Mouse (Mus musculus) neural tube, embryonic 15.5 days (tissue): ENCODE results near the gene Crebl2. TPM values are rescaled to one million over a fixed set of nuclear protein-coding genes. Genes with fewer than 3 reads are reported as not detected.
A peak's percentile ranks its signal among the peaks of the same experiment; 100 is the strongest.

Experiments used
- ATAC-seq: fragments of 200-750 bp; cut with Nextera tagmentation; 2 replicates; pipeline ENCODE4 v1.8.0; 2017; ENCODE audit warnings: mild to moderate bottlenecking, moderate TSS enrichment, moderate library complexity; ENCODE audit not compliant: low FRiP score
- H3K27ac ChIP-seq: fragments of 300-500 bp; sonication (generic); replicated peaks from 2 replicates; pipeline ENCODE4 v1.5.1; 2015; ENCODE audit warnings: mild to moderate bottlenecking, inconsistent platforms
- H3K27me3 ChIP-seq: fragments of 300-500 bp; sonication (generic); replicated peaks from 2 replicates; pipeline ENCODE4 v1.6.1; 2015; ENCODE audit warnings: inconsistent platforms
- H3K36me3 ChIP-seq: fragments of 300-500 bp; sonication (generic); 2 replicates; pipeline ENCODE4 v1.6.1; 2015; ENCODE audit warnings: inconsistent platforms
- H3K4me1 ChIP-seq: fragments of 300-500 bp; sonication (generic); 2 replicates; pipeline ENCODE4 v1.6.1; 2015; ENCODE audit warnings: inconsistent platforms
- H3K4me2 ChIP-seq: fragments of 300-500 bp; sonication (generic); 2 replicates; pipeline ENCODE4 v1.6.1; 2015; ENCODE audit warnings: inconsistent platforms, mild to moderate bottlenecking, moderate library complexity
- H3K4me3 ChIP-seq: fragments of 300-500 bp; sonication (generic); replicated peaks from 2 replicates; pipeline ENCODE4 v1.5.1; 2015; ENCODE audit warnings: mild to moderate bottlenecking, inconsistent platforms
- H3K9ac ChIP-seq: fragments of 300-500 bp; sonication (generic); replicated peaks from 2 replicates; pipeline ENCODE4 v1.6.1; 2015; ENCODE audit warnings: mild to moderate bottlenecking, inconsistent platforms
- H3K9me3 ChIP-seq: fragments of 300-500 bp; sonication (generic); replicated peaks from 2 replicates; pipeline ENCODE4 v1.6.1; 2016; ENCODE audit warnings: inconsistent platforms
- WGBS: fragments of 180-500 bp; shearing (Covaris S2); methylation state at CpG from one replicate; pipeline ENCODE4 v1.1.7; 2015; ENCODE audit warnings: mixed read lengths; 5-methylcytosine and 5-hydroxymethylcytosine counted together
- polyA plus RNA-seq: library from polyadenylated mRNA; unstranded; fragments of >200 nt; fragmentation: Nextera tagmentation; extraction: Ambion mirVana; gene quantifications from 2 replicates; pipeline ENCODE4 v1.2.1, GENCODE M21; 2015

Gene Crebl2
- polyA plus RNA-seq, 1 experiment from 2014 or later: 4.6 TPM

DNA sequence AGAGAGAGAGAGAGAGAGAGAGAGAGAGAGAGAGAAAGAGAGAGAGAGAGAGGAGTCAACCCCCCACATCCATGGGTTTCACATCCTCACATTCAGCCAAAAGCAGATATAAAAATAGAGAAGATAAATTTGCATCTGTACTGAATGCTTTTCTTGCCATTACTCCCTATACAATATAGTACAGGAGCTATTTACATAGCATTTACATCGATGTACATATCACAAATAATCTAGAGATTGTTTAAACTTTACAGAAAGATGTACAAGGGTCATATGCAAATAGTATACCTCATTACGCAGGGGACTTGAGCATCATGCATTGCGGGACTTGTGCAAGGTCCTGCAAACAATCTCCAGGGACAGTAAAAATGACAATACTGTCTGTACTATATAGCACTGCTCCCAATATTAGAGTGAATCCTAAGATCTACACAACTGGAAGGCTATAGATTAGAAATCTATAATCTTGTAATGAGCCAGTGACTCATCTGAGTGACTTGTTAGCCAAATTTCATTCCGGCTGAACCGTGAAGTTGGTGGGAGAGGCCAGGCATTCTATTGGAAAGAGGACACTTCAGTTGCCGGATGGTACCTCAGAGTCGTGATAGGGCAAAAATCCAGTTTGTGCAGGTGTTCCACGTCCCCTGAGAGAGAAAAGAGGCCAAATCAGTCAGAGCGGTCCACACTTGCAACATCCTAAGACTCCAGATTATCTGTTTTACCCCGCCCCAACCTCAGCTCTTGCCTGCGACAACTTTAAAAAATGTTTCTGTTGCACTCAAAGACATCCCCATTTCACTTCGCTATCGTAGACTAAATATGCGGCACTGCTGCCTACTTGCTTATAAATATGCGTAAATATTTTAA is 66.8 kb downstream of the Crebl2 start:
- Histone ChIP-seq H3K27me3 (no peaks in the 10 kb centered on the region), H3K27ac (peak overlapping the region; percentile 100; the same call in 1 of the 2 replicates), H3K4me1 (peaks cover 15% of the 10 kb centered on the region), H3K4me3 (peak overlapping the region; percentile 69), H3K9me3 (no peaks in the 10 kb centered on the region), H3K4me2 (peak overlapping the region; percentile 85), H3K36me3 (no peaks in the 10 kb centered on the region), H3K9ac (0 out of 2 replicates have a peak overlapping the region, but pooled peaks have one; percentile 92)
- 53% methylated on average over 15 of the region's 15 CpGs for WGBS
- ATAC-seq: no peak

DNA sequence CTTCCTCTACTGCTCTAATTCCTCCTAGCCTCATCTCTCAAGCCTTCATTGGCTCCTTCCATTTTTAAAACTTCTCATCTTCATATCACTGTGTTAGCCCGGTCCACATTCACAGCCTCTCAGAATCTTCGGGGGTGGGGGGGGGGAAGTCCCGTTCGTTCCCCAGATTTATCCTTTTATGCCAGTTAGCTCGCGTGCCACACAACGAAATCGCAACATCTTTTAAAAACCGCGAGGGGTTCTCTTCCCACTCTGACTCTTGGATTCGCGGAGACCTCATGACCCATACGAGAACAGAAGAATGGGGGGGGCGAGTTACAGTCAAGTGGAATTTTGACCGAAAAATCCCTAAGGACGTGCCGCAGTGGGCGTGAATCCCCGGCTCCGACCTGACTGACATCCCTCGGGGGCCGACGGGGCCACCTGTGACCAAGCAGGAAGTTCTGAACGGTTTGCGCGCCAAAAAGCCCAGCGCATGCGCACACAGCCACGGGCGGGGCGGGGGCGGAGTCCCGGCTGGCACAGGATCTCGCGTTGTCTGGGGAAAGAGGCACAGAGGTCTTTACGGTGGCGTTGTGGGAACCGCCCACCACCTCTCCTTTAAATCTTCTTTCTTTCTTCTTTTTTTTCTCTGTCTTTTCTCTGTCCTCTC is 67.6 kb downstream of the Crebl2 start:
- H3K36me3 ChIP-seq: no peaks in the 10 kb centered on the region
- H3K27ac ChIP-seq: peak overlapping the region; percentile 100
- H3K27me3 ChIP-seq: no peaks in the 10 kb centered on the region
- H3K4me2 ChIP-seq: peak overlapping the region; percentile 85
- no peaks in the 10 kb centered on the region for H3K9me3 ChIP-seq
- WGBS: under 1% methylated on average over 38 of the region's 38 CpGs
- H3K4me1 ChIP-seq: peaks cover 15% of the 10 kb centered on the region
- peak overlapping the region; percentile 69 for H3K4me3 ChIP-seq
- peak; percentile 96 for ATAC-seq
- H3K9ac ChIP-seq: peak overlapping the region; percentile 92

- WGBS: under 1% methylated on average over 51 of the region's 51 CpGs
- Histone ChIP-seq H3K4me2 (peak within 1 kb of the TSS; percentile 85), H3K27me3 (no peaks in the 10 kb centered on the region), H3K9me3 (no peaks in the 10 kb centered on the region), H3K4me3 (peak within 1 kb of the TSS; percentile 69), H3K9ac (peak within 1 kb of the TSS; percentile 92), H3K36me3 (no peaks in the 10 kb centered on the region), H3K27ac (peak within 1 kb of the TSS; percentile 100), H3K4me1 (peaks cover 15% of the 10 kb centered on the region)
- peak; percentile 96 for ATAC-seq
These were observed 68.4 kb downstream of the Crebl2 start, which contains the start of gene Gpr19 for GRCm38 (mm10) chr6:134898095-134898965. Gene Gpr19, minus strand, starts transcription at chr6:134898578.

DNA sequence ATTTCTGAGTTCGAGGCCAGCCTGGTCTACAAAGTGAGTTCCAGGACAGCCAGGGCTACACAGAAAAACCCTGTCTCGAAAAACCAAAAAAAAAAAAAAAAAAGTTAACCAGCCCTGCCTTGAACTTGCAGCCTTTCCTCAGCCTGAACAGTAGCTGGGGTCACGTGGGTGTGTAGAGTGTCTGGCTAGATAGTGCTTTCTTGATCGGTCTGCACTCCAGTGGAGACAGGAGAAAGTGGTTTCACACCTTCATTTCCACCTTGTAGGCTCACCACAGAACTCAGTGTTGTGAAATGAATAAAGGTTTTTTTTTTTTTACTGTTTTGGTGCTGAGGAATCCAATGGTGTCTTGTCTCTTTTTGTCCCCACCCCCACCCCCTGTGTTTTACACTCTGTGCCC is 73.4 kb downstream of the Crebl2 start:
- no peaks in the 10 kb centered on the region for H3K36me3 ChIP-seq
- H3K4me2 ChIP-seq: no peak overlapping the region
- H3K4me3 ChIP-seq: no peak overlapping the region
- ATAC-seq: no peak
- H3K4me1 ChIP-seq: peaks cover 8% of the 10 kb centered on the region
- WGBS: 94% methylated on average over 4 of the region's 4 CpGs
- no peaks in the 10 kb centered on the region for H3K9me3 ChIP-seq
- H3K27ac ChIP-seq: no peak overlapping the region
- no peaks in the 10 kb centered on the region for H3K27me3 ChIP-seq
- no peak overlapping the region for H3K9ac ChIP-seq

DNA sequence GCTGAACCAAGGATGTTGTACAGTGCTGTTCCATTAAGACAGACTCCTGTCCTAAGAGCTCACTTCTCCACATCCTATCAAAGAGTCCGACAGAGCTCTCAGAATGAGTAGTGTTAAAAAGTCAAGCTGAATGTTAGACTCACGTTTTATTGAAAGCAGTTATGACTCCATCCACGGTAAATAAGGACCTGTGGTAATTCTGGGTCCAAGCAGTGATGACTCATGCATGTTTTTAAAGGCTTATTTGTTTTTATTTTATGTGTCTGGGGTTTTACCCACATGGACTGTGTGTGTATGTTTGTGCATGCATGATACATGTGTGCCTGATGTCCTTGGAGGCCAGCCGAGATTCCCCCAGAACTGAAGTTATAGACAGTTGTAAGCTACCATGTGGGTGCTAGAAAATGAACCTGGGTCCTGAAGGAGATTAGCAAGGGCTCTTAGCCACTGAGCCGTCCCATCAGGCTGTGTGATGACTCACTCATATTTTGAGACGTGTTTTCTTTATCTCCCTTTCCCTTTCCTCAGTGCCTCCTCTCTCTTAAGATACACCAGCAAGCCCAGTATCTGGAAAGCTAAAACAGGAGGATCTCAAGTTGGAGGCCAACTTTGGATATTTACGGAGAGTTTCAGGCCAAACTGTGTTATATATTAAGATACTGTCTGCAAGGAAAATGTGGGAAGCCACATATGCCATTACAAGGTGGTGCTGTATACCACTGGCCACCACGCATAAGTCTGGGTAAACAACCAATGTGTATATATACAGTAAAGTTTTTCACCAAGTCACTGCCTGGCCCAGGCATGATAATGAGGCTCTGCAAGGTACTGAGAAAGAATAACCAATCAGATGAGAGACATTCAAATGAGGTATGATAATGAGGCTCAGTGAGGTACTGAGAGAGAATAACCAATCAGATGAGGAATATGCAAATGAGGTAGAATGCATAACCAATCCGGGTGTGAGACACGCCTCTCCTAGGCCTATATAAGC is 74.2 kb downstream of the Crebl2 start:
- 96% methylated on average over 10 of the region's 10 CpGs for WGBS
- H3K27me3 ChIP-seq: no peaks in the 10 kb centered on the region
- H3K36me3 ChIP-seq: no peaks in the 10 kb centered on the region
- H3K4me1 ChIP-seq: peaks cover 5% of the 10 kb centered on the region
- no peak overlapping the region for H3K4me2 ChIP-seq
- ATAC-seq: no peak
- no peak overlapping the region for H3K4me3 ChIP-seq
- H3K9ac ChIP-seq: no peak overlapping the region
- no peak overlapping the region for H3K27ac ChIP-seq
- no peaks in the 10 kb centered on the region for H3K9me3 ChIP-seq

- no peaks in the 10 kb centered on the region for H3K27me3 ChIP-seq
- H3K4me1 ChIP-seq: no peaks in the 10 kb centered on the region
- 96% methylated on average over 1 of the region's 1 CpGs for WGBS
- H3K27ac ChIP-seq: no peak overlapping the region
- no peak overlapping the region for H3K4me2 ChIP-seq
- no peaks in the 10 kb centered on the region for H3K36me3 ChIP-seq
- no peaks in the 10 kb centered on the region for H3K9me3 ChIP-seq
- H3K4me3 ChIP-seq: no peak overlapping the region
- ATAC-seq: no peak
- H3K9ac ChIP-seq: no peak overlapping the region
These were observed 75.9 kb downstream of the Crebl2 start for GRCm38 (mm10) chr6:134905811-134906210.

Other genes starting within 250 kb of the Crebl2 start
- 0.99 and 2.0 TPM in 2 replicates for gene Mansc1, start 197.7 kb upstream of the Crebl2 start, polyA plus RNA-seq
- 36.1 and 44.3 TPM in 2 replicates for gene Borcs5, start 190.6 kb upstream of the Crebl2 start, polyA plus RNA-seq
- 5.2 and 6.6 TPM in 2 replicates for gene Dusp16, start 37.5 kb upstream of the Crebl2 start, polyA plus RNA-seq
- 31.2 and 37.0 TPM in 2 replicates for gene Gpr19, start 68.4 kb downstream of the Crebl2 start, polyA plus RNA-seq
- gene Cdkn1b, start 90.2 kb downstream of the Crebl2 start, polyA plus RNA-seq: 15.7 and 17.3 TPM in 2 replicates
- 4.0 and 4.1 TPM in 2 replicates for gene Apold1, start 151.6 kb downstream of the Crebl2 start, polyA plus RNA-seq
- gene Ddx47, start 181.5 kb downstream of the Crebl2 start, polyA plus RNA-seq: 74.6 and 86.6 TPM in 2 replicates
- 0.40 and 3.3 TPM in 2 replicates for gene Gprc5a, start 235.5 kb downstream of the Crebl2 start, polyA plus RNA-seq